Mouse (Mus musculus): ENCODE measurements around the gene Zfp787. TPM values are rescaled to one million over a fixed set of nuclear protein-coding genes. Genes with fewer than 3 reads are reported as not detected.

Gene Zfp787
- polyA plus RNA-seq, 1 experiment from 2014 or later = 15.6 TPM

DNA sequence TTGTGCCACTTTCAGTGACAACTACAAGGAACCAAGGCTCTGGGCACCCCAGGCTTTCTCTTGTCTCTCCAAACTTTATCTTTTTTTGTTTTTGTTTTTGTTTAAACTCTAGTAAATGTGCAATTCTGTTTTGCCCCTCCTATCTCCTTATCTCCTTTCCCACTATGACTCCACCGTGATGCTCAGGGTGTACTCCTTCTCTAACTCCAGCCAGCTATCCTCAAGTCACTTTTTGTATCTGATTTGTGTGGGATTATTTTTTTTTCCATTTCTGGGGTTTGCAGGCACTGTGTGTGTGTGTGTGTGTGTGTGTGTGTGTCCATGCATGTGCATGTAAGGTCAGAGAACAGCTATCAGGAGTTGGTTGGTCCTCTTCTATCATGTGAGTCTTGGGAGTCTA lies 1.7 kb upstream of the Zfp787 start:
- no peaks in the 10 kb centered on the region for H3K36me3 ChIP-seq (ENCODE audit: control insufficient read depth, insufficient read depth, low read length)
- no peak for DNase-seq (ENCODE audit: low spot score)
- no peaks in the 10 kb centered on the region for H3K9me3 ChIP-seq (ENCODE audit: control insufficient read depth, low read length)
- no peak overlapping the region for H3K9ac ChIP-seq (ENCODE audit: low read depth, low read length)
- H3K27me3 ChIP-seq (replicated peaks; ENCODE audit: control insufficient read depth, insufficient read depth, low read length) = no peaks in the 10 kb centered on the region
- 24% methylated on average over 1 of the region's 1 CpGs for WGBS
- no peak overlapping the region for H3K4me3 ChIP-seq (ENCODE audit: low read depth, low read length)
- peaks cover 26% of the 10 kb centered on the region for H3K4me1 ChIP-seq (replicated peaks; ENCODE audit: control insufficient read depth, insufficient read depth, low read length)
- peak overlapping the region; percentile 90 for H3K4me2 ChIP-seq
- no peak for ATAC-seq (replicated peaks; ENCODE audit: low FRiP score)
- peak overlapping the region; percentile 92; the same call in 1 of the 2 replicates for H3K27ac ChIP-seq (ENCODE audit: low read depth, low read length)

- Histone ChIP-seq H3K36me3 (ENCODE audit: control insufficient read depth, insufficient read depth, low read length) (no peaks in the 10 kb centered on the region), H3K27ac (ENCODE audit: low read depth, low read length) (peak overlapping the region; percentile 92), H3K27me3 (replicated peaks; ENCODE audit: control insufficient read depth, insufficient read depth, low read length) (no peaks in the 10 kb centered on the region), H3K4me1 (replicated peaks; ENCODE audit: control insufficient read depth, insufficient read depth, low read length) (peaks cover 28% of the 10 kb centered on the region), H3K4me2 (peak overlapping the region; percentile 90), H3K9me3 (ENCODE audit: control insufficient read depth, low read length) (no peaks in the 10 kb centered on the region), H3K9ac (ENCODE audit: low read depth, low read length) (peak overlapping the region; percentile 93), H3K4me3 (ENCODE audit: low read depth, low read length) (peak overlapping the region; percentile 88)
- 41% methylated on average over 9 of the region's 9 CpGs for WGBS
- no peak for ATAC-seq (replicated peaks; ENCODE audit: low FRiP score)
- DNase-seq (ENCODE audit: low spot score) = no peak
Measured at GRCm38 (mm10) chr7:6156901-6157472, 1.2 kb upstream of the Zfp787 start.

GRCm38 (mm10) chr7:6155031-6155872 lies 545 bp downstream of the Zfp787 start:
- DNase-seq (ENCODE audit: low spot score) (peak; percentile 86), ATAC-seq (replicated peaks; ENCODE audit: low FRiP score) (peak; percentile 68)
- H3K36me3 ChIP-seq (ENCODE audit: control insufficient read depth, insufficient read depth, low read length) = no peaks in the 10 kb centered on the region; the same call in 1 of the 2 replicates

DNA sequence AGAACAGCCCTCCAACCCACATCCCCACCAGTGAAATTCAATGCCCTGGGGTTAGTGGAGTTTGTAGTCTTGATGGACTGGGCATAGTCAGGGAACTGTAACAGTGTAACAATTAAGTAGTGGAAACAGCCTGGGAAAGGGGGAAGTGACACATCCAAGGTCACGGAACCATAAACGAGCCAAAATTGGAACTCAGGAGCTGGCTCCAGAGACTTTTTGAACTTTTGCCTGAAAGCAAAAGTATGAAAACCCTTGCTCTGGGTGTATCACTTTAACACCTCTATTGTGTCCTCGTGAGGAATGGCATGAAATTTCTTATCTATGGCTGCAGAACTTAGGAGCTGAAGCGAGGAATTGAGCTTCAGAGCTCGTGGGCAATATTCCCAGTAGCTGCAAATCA lies 1.6 kb downstream of the Zfp787 start:
- no peak for ATAC-seq (replicated peaks; ENCODE audit: low FRiP score)

More at GRCm38 (mm10) chr7:6155031-6155872, 545 bp downstream of the Zfp787 start:
- Histone ChIP-seq H3K4me1 (replicated peaks; ENCODE audit: control insufficient read depth, insufficient read depth, low read length) (peaks cover 30% of the 10 kb centered on the region), H3K27ac (ENCODE audit: low read depth, low read length) (peak overlapping the region; percentile 92), H3K4me2 (peak overlapping the region; percentile 90), H3K4me3 (ENCODE audit: low read depth, low read length) (peak overlapping the region; percentile 88), H3K9me3 (ENCODE audit: control insufficient read depth, low read length) (no peaks in the 10 kb centered on the region), H3K9ac (ENCODE audit: low read depth, low read length) (peak overlapping the region; percentile 93), H3K27me3 (replicated peaks; ENCODE audit: control insufficient read depth, insufficient read depth, low read length) (no peaks in the 10 kb centered on the region)
- under 1% methylated on average over 83 of the region's 85 CpGs for WGBS

GRCm38 (mm10) chr7:6153131-6153530 lies 2.7 kb downstream of the Zfp787 start:
- H3K36me3 ChIP-seq (ENCODE audit: control insufficient read depth, insufficient read depth, low read length) = no peaks in the 10 kb centered on the region; the same call in 1 of the 2 replicates
- no peak overlapping the region for H3K9ac ChIP-seq (ENCODE audit: low read depth, low read length)
- no peak overlapping the region for H3K27ac ChIP-seq (ENCODE audit: low read depth, low read length)
- no peak for ATAC-seq (replicated peaks; ENCODE audit: low FRiP score)
- no peak overlapping the region for H3K4me3 ChIP-seq (ENCODE audit: low read depth, low read length)
- H3K4me2 ChIP-seq = no peak overlapping the region
- no peak for DNase-seq (ENCODE audit: low spot score)
- 85% methylated on average over 3 of the region's 3 CpGs for whole genome bisulfite sequencing
- no peaks in the 10 kb centered on the region for H3K27me3 ChIP-seq (replicated peaks; ENCODE audit: control insufficient read depth, insufficient read depth, low read length)
- H3K4me1 ChIP-seq (replicated peaks; ENCODE audit: control insufficient read depth, insufficient read depth, low read length) = peaks cover 41% of the 10 kb centered on the region
- H3K9me3 ChIP-seq (ENCODE audit: control insufficient read depth, low read length) = no peaks in the 10 kb centered on the region

More for the DNA sequence above, 1.6 kb downstream of the Zfp787 start:
- H3K27ac ChIP-seq (ENCODE audit: low read depth, low read length) = peak overlapping the region; percentile 92; the same call in 1 of the 2 replicates
- H3K36me3 ChIP-seq (ENCODE audit: control insufficient read depth, insufficient read depth, low read length) = no peaks in the 10 kb centered on the region; the same call in 1 of the 2 replicates
- peak overlapping the region; percentile 93 for H3K9ac ChIP-seq (ENCODE audit: low read depth, low read length)
- no peaks in the 10 kb centered on the region for H3K9me3 ChIP-seq (ENCODE audit: control insufficient read depth, low read length)
- no peaks in the 10 kb centered on the region for H3K27me3 ChIP-seq (replicated peaks; ENCODE audit: control insufficient read depth, insufficient read depth, low read length)
- H3K4me3 ChIP-seq (ENCODE audit: low read depth, low read length) = peak overlapping the region; percentile 88
- no peak for DNase-seq (ENCODE audit: low spot score)
- WGBS = 56% methylated on average over 5 of the region's 5 CpGs
- peaks cover 32% of the 10 kb centered on the region for H3K4me1 ChIP-seq (replicated peaks; ENCODE audit: control insufficient read depth, insufficient read depth, low read length)
- peak overlapping the region; percentile 90 for H3K4me2 ChIP-seq

- Histone ChIP-seq H3K27ac (ENCODE audit: low read depth, low read length) (no peak overlapping the region), H3K4me2 (no peak overlapping the region), H3K36me3 (ENCODE audit: control insufficient read depth, insufficient read depth, low read length) (no peaks in the 10 kb centered on the region; the same call in 1 of the 2 replicates), H3K4me3 (ENCODE audit: low read depth, low read length) (no peak overlapping the region), H3K9me3 (ENCODE audit: control insufficient read depth, low read length) (no peaks in the 10 kb centered on the region), H3K27me3 (replicated peaks; ENCODE audit: control insufficient read depth, insufficient read depth, low read length) (no peaks in the 10 kb centered on the region), H3K4me1 (replicated peaks; ENCODE audit: control insufficient read depth, insufficient read depth, low read length) (peaks cover 42% of the 10 kb centered on the region), H3K9ac (ENCODE audit: low read depth, low read length) (no peak overlapping the region)
- ATAC-seq (replicated peaks; ENCODE audit: low FRiP score) (no peak), DNase-seq (ENCODE audit: low spot score) (no peak)
- 81% methylated on average over 3 of the region's 3 CpGs for WGBS
Measured at GRCm38 (mm10) chr7:6152036-6152435, 3.8 kb downstream of the Zfp787 start.

DNA sequence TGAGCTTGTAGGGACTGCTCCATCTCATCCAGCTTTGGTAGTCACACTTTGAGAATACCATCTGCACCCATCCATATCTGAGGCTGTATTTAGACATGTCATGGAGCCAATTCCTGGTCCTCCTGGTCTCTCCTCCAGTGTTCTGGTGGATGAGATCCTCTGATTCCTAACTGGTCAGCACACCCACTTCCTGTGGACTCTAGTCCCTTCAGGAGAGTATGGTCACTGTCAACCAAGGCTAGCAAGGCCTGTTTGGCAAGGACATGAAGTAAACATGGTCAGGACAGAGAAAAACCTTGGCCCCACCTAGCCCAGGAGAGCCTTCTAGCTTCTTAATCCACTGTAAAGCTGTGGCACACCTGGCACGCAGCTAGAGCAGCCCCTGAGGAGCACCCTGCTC lies 4.5 kb downstream of the Zfp787 start:
- 93% methylated on average over 1 of the region's 1 CpGs for WGBS
- 0 out of 2 replicates have a peak overlapping the region, but pooled peaks have one; percentile 3 for H3K4me2 ChIP-seq
- ATAC-seq (replicated peaks; ENCODE audit: low FRiP score) = no peak
- DNase-seq (ENCODE audit: low spot score) = no peak
- no peaks in the 10 kb centered on the region; the same call in 1 of the 2 replicates for H3K36me3 ChIP-seq (ENCODE audit: control insufficient read depth, insufficient read depth, low read length)
- H3K4me3 ChIP-seq (ENCODE audit: low read depth, low read length) = no peak overlapping the region
- no peak overlapping the region for H3K9ac ChIP-seq (ENCODE audit: low read depth, low read length)
- peaks cover 45% of the 10 kb centered on the region for H3K4me1 ChIP-seq (replicated peaks; ENCODE audit: control insufficient read depth, insufficient read depth, low read length)
- H3K27ac ChIP-seq (ENCODE audit: low read depth, low read length) = no peak overlapping the region
- H3K27me3 ChIP-seq (replicated peaks; ENCODE audit: control insufficient read depth, insufficient read depth, low read length) = no peaks in the 10 kb centered on the region
- H3K9me3 ChIP-seq (ENCODE audit: control insufficient read depth, low read length) = no peaks in the 10 kb centered on the region

DNA sequence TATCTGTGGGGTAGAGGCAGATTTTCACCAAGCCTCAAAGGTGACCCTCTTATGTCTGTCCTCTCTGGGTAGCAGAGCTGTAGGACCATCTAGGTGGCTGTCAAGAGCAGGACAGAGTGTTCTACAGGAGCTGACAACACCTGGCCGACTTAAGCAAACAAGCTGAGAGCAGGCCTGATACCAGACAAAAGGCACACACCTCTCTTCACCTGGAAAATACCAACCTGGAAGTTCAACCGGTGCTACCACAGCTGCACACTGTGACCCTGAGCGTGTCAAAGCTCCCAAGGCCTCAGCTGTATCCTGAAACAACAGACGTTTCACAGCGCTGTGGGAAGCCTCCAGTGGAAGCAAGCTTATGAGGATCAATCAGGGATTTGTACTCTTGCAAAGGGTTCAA lies 8.1 kb downstream of the Zfp787 start:
- no peak overlapping the region for H3K4me2 ChIP-seq
- H3K36me3 ChIP-seq (ENCODE audit: control insufficient read depth, insufficient read depth, low read length) = no peaks in the 10 kb centered on the region; the same call in 1 of the 2 replicates
- H3K27ac ChIP-seq (ENCODE audit: low read depth, low read length) = no peak overlapping the region
- WGBS = 65% methylated on average over 5 of the region's 5 CpGs
- no peak for DNase-seq (ENCODE audit: low spot score)
- no peaks in the 10 kb centered on the region for H3K9me3 ChIP-seq (ENCODE audit: control insufficient read depth, low read length)
- ATAC-seq (replicated peaks; ENCODE audit: low FRiP score) = no peak
- H3K4me3 ChIP-seq (ENCODE audit: low read depth, low read length) = no peak overlapping the region
- H3K9ac ChIP-seq (ENCODE audit: low read depth, low read length) = no peak overlapping the region
- no peaks in the 10 kb centered on the region for H3K27me3 ChIP-seq (replicated peaks; ENCODE audit: control insufficient read depth, insufficient read depth, low read length)
- H3K4me1 ChIP-seq (replicated peaks; ENCODE audit: control insufficient read depth, insufficient read depth, low read length) = peaks cover 57% of the 10 kb centered on the region
